Mouse (Mus musculus): Measurements from ENCODE around the gene Fstl1. TPM values are rescaled to one million over a fixed set of nuclear protein-coding genes. Genes with fewer than 3 reads are reported as not detected.

Gene Fstl1
- polyA plus RNA-seq, 1 experiment from 2014 or later: 81.8 TPM

DNA sequence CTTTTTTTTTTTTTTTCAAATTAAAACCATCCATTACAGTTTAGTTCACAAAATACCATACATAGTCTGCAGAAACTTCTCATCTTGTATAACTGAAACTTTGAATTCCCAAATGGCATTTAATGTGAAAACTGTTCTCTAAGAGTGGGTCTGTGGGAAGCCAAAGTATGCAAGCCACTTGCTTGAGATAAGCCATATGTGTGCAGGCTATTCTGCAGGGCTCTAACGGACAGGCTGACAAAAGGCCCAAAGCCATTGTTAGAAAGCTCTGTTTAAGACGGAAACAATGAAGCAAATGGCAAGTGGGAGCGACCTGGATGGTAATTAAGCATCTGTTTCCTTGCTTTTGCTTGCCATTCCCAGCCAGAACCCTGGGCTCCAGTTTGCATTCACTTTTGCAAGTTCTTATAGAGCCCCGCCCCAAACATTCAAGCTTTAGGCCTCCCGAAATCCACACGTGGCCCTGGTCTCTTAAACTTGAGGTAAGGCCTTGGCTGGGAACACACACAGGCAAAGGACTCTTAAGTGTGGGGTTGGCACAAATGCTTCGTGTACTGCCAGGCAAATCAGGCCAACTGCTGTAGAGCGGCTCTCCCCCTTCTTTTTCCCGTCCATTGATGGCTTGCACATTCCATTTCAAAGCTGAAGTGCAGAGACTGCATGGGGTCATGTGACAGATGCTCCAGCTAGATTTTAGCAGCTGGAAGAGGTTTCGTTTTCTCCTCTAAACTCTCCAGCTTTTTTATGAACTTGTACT lies 32.4 kb downstream of the Fstl1 start:
- Histone ChIP-seq H3K9me3 (replicated peaks) (peaks cover 5% of the 10 kb centered on the region; the same call in 1 of the 2 replicates), H3K9ac (no peak overlapping the region), H3K4me1 (peaks cover 20% of the 10 kb centered on the region), H3K36me3 (ENCODE audit: poor library complexity, severe bottlenecking) (peaks cover 13% of the 10 kb centered on the region), H3K4me2 (no peak overlapping the region), H3K4me3 (no peak overlapping the region), H3K27ac (0 out of 2 replicates have a peak overlapping the region, but pooled peaks have one; percentile 21), H3K27me3 (no peaks in the 10 kb centered on the region)
- ATAC-seq: peak; percentile 43
- 18% methylated on average over 10 of the region's 10 CpGs for WGBS

DNA sequence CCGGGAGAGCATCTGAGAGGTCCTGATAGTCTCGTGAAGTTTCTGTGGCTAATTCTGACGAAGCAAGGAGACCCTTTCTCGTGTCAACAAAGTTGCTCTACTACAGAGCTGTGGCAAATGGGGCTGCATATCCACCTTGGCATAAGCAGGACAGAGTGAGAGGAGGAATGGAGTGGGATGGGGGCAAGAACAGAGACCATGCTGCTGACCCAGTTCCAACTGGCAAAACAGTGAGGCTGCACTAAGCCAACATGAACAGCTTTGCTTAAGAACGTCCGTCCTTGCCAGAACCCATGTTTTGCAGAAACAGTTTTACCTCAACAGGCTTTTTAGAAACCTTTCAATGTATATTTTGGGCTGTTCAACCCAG lies 32.9 kb downstream of the Fstl1 start:
- Histone ChIP-seq H3K9me3 (replicated peaks) (peaks cover 5% of the 10 kb centered on the region; the same call in 1 of the 2 replicates), H3K27ac (0 out of 2 replicates have a peak overlapping the region, but pooled peaks have one; percentile 21), H3K4me2 (no peak overlapping the region), H3K4me3 (no peak overlapping the region), H3K4me1 (peaks cover 22% of the 10 kb centered on the region), H3K36me3 (ENCODE audit: poor library complexity, severe bottlenecking) (peaks cover 10% of the 10 kb centered on the region; the same call in 1 of the 2 replicates), H3K9ac (no peak overlapping the region), H3K27me3 (no peaks in the 10 kb centered on the region)
- 72% methylated on average over 6 of the region's 6 CpGs for WGBS
- ATAC-seq: no peak

DNA sequence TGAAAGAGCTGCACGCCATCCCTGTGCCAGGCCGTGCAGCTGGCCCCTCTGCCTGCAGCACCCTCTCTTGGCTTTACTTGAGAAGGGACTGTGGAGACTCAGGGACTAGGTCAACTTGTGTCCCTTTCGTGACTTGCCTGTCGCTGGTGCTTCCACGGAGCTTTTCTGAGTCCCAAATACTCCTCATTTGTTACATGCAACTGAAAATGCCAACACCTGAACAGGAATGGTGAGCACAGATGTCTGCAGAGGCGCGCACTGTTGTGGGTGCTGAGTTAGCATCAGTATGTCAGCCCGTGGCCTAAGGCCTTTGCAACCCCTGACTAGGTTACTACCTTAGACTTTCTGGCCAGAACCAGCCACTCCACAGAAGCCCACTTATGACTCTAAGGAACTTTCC lies 35.2 kb downstream of the Fstl1 start:
- no peak overlapping the region for H3K9ac ChIP-seq
- H3K4me3 ChIP-seq: no peak overlapping the region
- 89% methylated on average over 8 of the region's 8 CpGs for WGBS
- H3K4me2 ChIP-seq: no peak overlapping the region
- H3K27me3 ChIP-seq: no peaks in the 10 kb centered on the region
- H3K9me3 ChIP-seq (replicated peaks): no peaks in the 10 kb centered on the region
- ATAC-seq: no peak
- H3K27ac ChIP-seq: no peak overlapping the region
- H3K36me3 ChIP-seq (ENCODE audit: poor library complexity, severe bottlenecking): no peaks in the 10 kb centered on the region
- peaks cover 24% of the 10 kb centered on the region for H3K4me1 ChIP-seq

DNA sequence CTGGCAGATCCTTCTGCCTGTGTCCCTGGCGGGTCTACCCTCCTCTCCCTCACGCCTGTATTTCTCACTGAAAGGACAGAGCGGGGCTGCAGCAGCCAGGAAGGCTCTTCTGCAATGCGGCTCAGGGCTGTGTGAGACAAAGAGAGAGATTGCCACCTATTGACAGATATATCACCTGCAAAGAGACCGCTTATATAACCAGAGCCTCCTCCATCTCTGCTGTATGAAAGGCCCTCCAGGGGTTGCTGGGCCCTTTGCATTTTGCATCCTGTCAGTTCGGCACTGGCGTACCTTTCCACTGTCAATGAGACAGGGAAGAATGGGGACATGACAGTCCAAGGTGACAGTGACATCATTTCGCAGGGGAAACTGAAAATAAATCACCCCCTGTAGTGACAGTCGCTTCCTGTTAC lies 35.8 kb downstream of the Fstl1 start:
- 55% methylated on average over 9 of the region's 9 CpGs for WGBS

DNA sequence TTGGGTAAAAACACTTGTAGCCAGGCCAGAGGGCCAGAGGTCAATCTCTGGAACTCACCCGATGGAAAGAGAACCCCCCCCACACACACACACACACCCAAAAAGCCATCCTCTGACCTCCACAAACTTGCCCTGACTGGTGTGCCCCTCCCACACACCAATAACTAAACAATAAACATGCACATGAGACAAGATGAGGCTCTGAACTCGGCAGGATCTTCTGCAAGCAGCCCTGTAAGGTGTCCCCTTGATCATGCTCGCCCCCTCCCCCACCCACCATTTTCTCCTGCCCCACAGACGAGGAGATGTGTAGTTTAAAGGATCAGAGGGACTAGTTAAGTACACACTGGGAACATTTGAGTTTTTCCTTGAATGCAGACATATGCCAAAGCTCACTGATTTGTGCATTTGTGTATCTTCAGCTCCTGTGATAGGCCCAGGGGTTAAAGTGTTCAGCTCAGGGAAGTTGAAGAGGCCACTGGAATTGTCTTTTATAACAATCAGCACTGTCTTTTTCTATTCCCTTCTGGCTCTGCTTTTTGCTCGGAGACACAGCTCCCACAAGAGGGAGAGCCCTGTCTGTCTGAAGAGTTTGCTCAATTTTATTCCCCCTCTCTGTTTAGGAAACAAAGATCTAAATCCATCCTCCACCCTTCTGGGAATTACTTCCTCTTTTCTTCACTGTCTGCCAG lies 37.2 kb downstream of the Fstl1 start:
- Histone ChIP-seq H3K27me3 (no peaks in the 10 kb centered on the region), H3K27ac (peak overlapping the region; percentile 31; the same call in 1 of the 2 replicates), H3K4me3 (no peak overlapping the region), H3K4me1 (peaks cover 23% of the 10 kb centered on the region), H3K9me3 (replicated peaks) (no peaks in the 10 kb centered on the region), H3K4me2 (peak overlapping the region; percentile 22; the same call in 1 of the 2 replicates), H3K36me3 (ENCODE audit: poor library complexity, severe bottlenecking) (peaks cover 5% of the 10 kb centered on the region; the same call in 1 of the 2 replicates), H3K9ac (peak overlapping the region; percentile 6; the same call in 1 of the 2 replicates)
- 37% methylated on average over 5 of the region's 5 CpGs for WGBS
- peak; percentile 22 for ATAC-seq

More for the DNA sequence above, 35.8 kb downstream of the Fstl1 start:
- no peaks in the 10 kb centered on the region for H3K27me3 ChIP-seq
- H3K4me1 ChIP-seq: peaks cover 24% of the 10 kb centered on the region
- H3K9me3 ChIP-seq (replicated peaks): no peaks in the 10 kb centered on the region
- peak overlapping the region; percentile 14; the same call in 1 of the 2 replicates for H3K9ac ChIP-seq
- no peaks in the 10 kb centered on the region for H3K36me3 ChIP-seq (ENCODE audit: poor library complexity, severe bottlenecking)
- H3K4me3 ChIP-seq: no peak overlapping the region
- peak; percentile 41; the same call in 1 of the 2 replicates for ATAC-seq
- H3K27ac ChIP-seq: no peak overlapping the region
- H3K4me2 ChIP-seq: no peak overlapping the region

DNA sequence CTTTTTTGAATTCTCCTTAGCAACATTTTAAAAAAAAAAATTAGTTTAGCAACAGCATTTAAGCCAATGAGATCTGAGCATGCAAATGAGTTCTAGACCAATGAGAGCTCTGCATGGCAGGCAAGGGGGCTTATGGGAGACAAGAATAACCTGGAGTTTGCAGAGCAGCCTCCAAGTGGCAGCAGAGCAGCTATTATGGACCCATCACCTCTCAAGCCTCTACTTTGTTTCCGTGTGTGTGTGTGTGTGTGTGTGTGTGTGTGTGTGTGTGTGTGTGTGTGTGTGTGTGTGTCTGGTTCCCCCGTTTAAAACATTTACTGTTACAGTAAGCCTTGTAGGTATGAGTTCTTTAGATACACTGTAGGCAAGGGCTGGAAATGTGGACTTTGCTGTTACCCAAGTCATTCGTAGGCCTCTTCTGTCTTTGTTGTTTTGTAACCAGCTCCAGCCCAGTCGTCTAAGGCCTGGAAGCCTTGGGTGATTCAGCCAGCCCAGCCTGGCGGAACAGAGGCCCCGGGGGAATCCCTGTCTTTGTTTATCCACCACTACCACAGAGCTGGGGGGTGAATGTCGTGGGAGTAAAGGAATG lies 37.8 kb downstream of the Fstl1 start:
- peak overlapping the region; percentile 67 for H3K27ac ChIP-seq
- peak; percentile 97 for ATAC-seq
- 23% methylated on average over 7 of the region's 7 CpGs for WGBS
- H3K36me3 ChIP-seq (ENCODE audit: poor library complexity, severe bottlenecking): peaks cover 8% of the 10 kb centered on the region; the same call in 1 of the 2 replicates
- no peaks in the 10 kb centered on the region for H3K9me3 ChIP-seq (replicated peaks)
- peak overlapping the region; percentile 22; the same call in 1 of the 2 replicates for H3K4me2 ChIP-seq
- H3K4me1 ChIP-seq: peaks cover 17% of the 10 kb centered on the region
- no peak overlapping the region for H3K9ac ChIP-seq
- no peak overlapping the region for H3K4me3 ChIP-seq
- H3K27me3 ChIP-seq: no peaks in the 10 kb centered on the region

DNA sequence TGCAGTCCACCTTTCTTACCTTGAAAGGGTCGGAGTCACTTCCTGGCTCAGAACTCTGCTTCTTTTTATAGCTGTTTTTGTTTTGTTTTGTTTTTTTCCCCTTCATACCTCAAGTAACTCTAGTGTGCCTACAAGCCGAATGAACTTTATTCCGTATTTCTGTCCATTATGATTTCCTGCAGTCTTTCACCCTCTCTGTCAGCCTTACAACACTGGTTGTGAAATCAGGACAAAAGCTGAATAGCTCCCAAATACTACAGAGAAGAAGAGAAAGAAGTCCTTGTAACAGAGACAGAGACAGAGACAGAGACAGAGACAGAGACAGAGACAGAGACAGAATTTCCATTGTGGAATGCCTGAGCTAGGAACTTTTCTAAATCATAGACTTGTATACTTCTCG lies 41.3 kb downstream of the Fstl1 start:
- Histone ChIP-seq H3K36me3 (ENCODE audit: poor library complexity, severe bottlenecking) (peaks cover 36% of the 10 kb centered on the region), H3K4me3 (no peak overlapping the region), H3K27ac (no peak overlapping the region), H3K9ac (no peak overlapping the region), H3K4me1 (peaks cover 11% of the 10 kb centered on the region), H3K4me2 (no peak overlapping the region), H3K9me3 (replicated peaks) (no peaks in the 10 kb centered on the region), H3K27me3 (no peaks in the 10 kb centered on the region)
- WGBS: 93% methylated on average over 4 of the region's 4 CpGs
- no peak for ATAC-seq

DNA sequence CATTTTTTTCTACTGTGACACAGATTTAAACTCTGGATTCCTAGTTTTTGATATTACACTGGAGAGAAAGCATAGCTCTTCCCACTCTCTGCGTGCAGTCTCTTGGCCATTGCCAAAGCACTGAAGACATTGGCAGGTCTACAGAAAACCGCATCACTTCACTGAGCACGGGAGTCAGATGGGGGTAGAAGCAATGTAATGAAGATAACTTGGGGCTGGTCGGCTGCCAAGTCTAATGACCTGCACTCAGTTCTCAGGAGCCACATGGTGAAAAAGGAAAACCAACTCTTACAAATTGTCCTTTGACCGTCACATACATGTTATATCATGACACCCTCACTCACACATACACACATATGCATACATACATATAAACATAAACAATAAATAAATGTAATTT lies 47.3 kb downstream of the Fstl1 start:
- no peaks in the 10 kb centered on the region for H3K4me1 ChIP-seq
- WGBS: 83% methylated on average over 5 of the region's 5 CpGs
- H3K4me2 ChIP-seq: no peak overlapping the region
- H3K36me3 ChIP-seq (ENCODE audit: poor library complexity, severe bottlenecking): peaks cover 80% of the 10 kb centered on the region
- no peak for ATAC-seq
- H3K9ac ChIP-seq: no peak overlapping the region
- no peaks in the 10 kb centered on the region for H3K27me3 ChIP-seq
- H3K9me3 ChIP-seq (replicated peaks): no peaks in the 10 kb centered on the region
- H3K27ac ChIP-seq: no peak overlapping the region
- H3K4me3 ChIP-seq: no peak overlapping the region

DNA sequence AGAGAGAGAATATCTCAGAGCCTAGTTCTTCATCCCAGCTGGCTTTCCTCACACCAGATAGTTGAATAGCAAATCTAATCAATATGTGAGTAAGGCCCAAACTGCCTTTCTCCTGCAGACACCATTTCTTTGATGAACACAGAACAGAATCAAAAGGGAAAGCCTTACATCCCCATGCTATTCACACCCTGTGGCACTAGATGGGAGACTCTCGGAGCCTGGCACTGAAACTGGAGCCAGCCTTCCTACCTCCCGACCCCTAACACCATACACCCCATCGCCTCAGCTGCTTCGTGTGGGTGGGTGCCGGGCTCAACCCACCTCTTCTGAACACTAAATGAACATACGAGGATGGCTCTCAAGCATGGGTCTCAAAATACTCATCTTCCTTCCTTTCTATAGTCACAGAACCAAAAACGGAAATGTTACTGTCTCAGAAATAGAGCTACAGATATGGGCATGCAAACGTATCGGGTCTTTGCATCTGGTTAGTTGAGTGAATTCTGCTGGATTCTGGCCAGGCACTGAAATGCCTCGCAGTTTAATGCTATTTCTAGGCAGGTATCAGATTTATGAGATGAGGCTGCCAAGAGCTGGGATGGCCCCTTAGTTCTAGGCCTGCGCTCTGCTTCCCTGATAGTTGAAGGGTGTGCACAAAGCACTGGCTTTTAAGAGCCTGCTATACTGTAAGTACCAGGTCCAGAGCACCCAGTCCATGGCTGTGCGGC lies 48.3 kb downstream of the Fstl1 start:
- Histone ChIP-seq H3K27ac (no peak overlapping the region), H3K36me3 (ENCODE audit: poor library complexity, severe bottlenecking) (peaks cover 87% of the 10 kb centered on the region), H3K9me3 (replicated peaks) (no peaks in the 10 kb centered on the region), H3K9ac (no peak overlapping the region), H3K4me1 (no peaks in the 10 kb centered on the region), H3K4me2 (no peak overlapping the region), H3K4me3 (no peak overlapping the region), H3K27me3 (no peaks in the 10 kb centered on the region)
- WGBS: 92% methylated on average over 12 of the region's 12 CpGs
- ATAC-seq: no peak

DNA sequence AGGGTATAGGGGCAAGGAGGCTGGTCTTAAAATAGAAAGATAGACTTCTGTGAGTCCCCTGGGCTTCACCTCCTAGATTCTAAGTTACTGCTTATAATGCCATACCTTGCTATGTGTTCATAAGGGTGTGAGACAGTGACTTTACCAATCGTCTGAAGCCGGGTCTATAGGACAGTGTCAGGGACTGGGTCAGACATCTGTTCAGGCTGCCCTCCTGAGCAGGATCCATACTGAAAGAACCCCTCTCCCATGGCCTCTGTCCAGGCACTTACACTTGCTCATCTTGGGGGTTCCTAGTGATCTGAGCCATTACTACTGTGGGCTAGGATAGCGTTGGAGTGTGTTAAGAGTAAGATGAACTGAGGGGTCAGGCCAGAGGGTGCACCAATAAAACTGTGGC lies 49.6 kb downstream of the Fstl1 start:
- Histone ChIP-seq H3K36me3 (ENCODE audit: poor library complexity, severe bottlenecking) (peaks cover 84% of the 10 kb centered on the region), H3K4me2 (no peak overlapping the region), H3K9ac (no peak overlapping the region), H3K27ac (no peak overlapping the region), H3K27me3 (no peaks in the 10 kb centered on the region), H3K4me3 (no peak overlapping the region), H3K9me3 (replicated peaks) (no peaks in the 10 kb centered on the region), H3K4me1 (no peaks in the 10 kb centered on the region)
- no peak for ATAC-seq
- WGBS: 95% methylated on average over 3 of the region's 3 CpGs

DNA sequence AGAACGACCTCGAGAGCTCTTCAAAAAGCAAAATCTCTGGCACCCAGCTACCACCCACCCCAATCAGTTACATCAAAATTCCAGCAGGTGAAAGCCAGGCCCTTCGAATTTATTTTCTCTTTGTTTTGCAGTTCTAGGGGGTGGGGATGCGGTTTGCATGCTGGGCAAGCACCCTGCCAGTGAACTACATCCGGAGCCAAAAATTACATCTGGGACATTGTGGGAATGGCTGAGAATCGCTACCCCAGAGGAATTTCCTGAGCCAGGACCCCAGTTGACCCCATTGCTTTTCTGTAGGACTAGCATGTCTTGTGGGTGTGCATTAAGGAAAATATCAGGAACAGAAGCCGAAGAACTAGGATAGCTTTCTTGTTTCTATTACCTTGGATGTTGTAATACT lies 54.4 kb downstream of the Fstl1 start:
- no peaks in the 10 kb centered on the region for H3K9me3 ChIP-seq (replicated peaks)
- no peak overlapping the region for H3K9ac ChIP-seq
- no peak overlapping the region for H3K27ac ChIP-seq
- no peak overlapping the region for H3K4me2 ChIP-seq
- H3K36me3 ChIP-seq (ENCODE audit: poor library complexity, severe bottlenecking): peaks cover 72% of the 10 kb centered on the region
- no peaks in the 10 kb centered on the region for H3K27me3 ChIP-seq
- 84% methylated on average over 7 of the region's 7 CpGs for WGBS
- no peaks in the 10 kb centered on the region for H3K4me1 ChIP-seq
- H3K4me3 ChIP-seq: no peak overlapping the region
- ATAC-seq: no peak
